Mouse (Mus musculus) heart, embryonic 12.5 days (tissue): Measurements from ENCODE around the gene Tssk4. TPM values are rescaled to one million over a fixed set of nuclear protein-coding genes. Genes with fewer than 3 reads are reported as not detected.

ENCODE experiments used
- ATAC-seq: fragments of 200-750 bp; cut with Nextera tagmentation; 2 replicates; pipeline ENCODE4 v1.8.0; 2017; ENCODE audit warnings: moderate TSS enrichment, moderate library complexity; ENCODE audit not compliant: insufficient number of reproducible peaks, low FRiP score
- H3K27ac ChIP-seq: fragments of 300-500 bp; sonication (generic); 2 replicates; pipeline ENCODE4 v1.5.1; 2016; ENCODE audit warnings: mild to moderate bottlenecking, moderate library complexity; ENCODE audit not compliant: poor library complexity, severe bottlenecking
- H3K27me3 ChIP-seq: fragments of 300-500 bp; sonication (generic); replicated peaks from 2 replicates; pipeline ENCODE4 v1.6.1; 2016; ENCODE audit warnings: mild to moderate bottlenecking, moderate library complexity
- H3K36me3 ChIP-seq: fragments of 300-500 bp; sonication (generic); 2 replicates; pipeline ENCODE4 v1.6.1; 2016; ENCODE audit warnings: mild to moderate bottlenecking, moderate library complexity
- H3K4me1 ChIP-seq: fragments of 300-500 bp; sonication (generic); replicated peaks from 2 replicates; pipeline ENCODE4 v1.6.1; 2016; ENCODE audit warnings: mild to moderate bottlenecking
- H3K4me2 ChIP-seq: fragments of 300-500 bp; sonication (generic); 2 replicates; pipeline ENCODE4 v1.6.1; 2016; ENCODE audit warnings: mild to moderate bottlenecking, moderate library complexity
- H3K4me3 ChIP-seq: fragments of 300-500 bp; sonication (generic); 2 replicates; pipeline ENCODE4 v1.5.1; 2016; ENCODE audit warnings: mild to moderate bottlenecking
- H3K9ac ChIP-seq: fragments of 300-500 bp; sonication (generic); 2 replicates; pipeline ENCODE4 v1.6.1; 2016; ENCODE audit warnings: mild to moderate bottlenecking, moderate library complexity
- H3K9me3 ChIP-seq: fragments of 300-500 bp; sonication (generic); replicated peaks from 2 replicates; pipeline ENCODE4 v1.6.1; 2016; ENCODE audit warnings: mild to moderate bottlenecking, moderate library complexity
- WGBS: fragments of 180-500 bp; shearing (Covaris S2); methylation state at CpG from one replicate; pipeline ENCODE4 v1.1.7; 2016; 5-methylcytosine and 5-hydroxymethylcytosine counted together
- polyA plus RNA-seq: library from polyadenylated mRNA; unstranded; fragments of >200 nt; fragmentation: Nextera tagmentation; extraction: Ambion mirVana; gene quantifications from 2 replicates; pipeline ENCODE4 v1.2.1, GENCODE M21; 2016

The Tssk4 gene
- polyA plus RNA-seq, 1 experiment from 2014 or later, result 0.45 TPM

DNA sequence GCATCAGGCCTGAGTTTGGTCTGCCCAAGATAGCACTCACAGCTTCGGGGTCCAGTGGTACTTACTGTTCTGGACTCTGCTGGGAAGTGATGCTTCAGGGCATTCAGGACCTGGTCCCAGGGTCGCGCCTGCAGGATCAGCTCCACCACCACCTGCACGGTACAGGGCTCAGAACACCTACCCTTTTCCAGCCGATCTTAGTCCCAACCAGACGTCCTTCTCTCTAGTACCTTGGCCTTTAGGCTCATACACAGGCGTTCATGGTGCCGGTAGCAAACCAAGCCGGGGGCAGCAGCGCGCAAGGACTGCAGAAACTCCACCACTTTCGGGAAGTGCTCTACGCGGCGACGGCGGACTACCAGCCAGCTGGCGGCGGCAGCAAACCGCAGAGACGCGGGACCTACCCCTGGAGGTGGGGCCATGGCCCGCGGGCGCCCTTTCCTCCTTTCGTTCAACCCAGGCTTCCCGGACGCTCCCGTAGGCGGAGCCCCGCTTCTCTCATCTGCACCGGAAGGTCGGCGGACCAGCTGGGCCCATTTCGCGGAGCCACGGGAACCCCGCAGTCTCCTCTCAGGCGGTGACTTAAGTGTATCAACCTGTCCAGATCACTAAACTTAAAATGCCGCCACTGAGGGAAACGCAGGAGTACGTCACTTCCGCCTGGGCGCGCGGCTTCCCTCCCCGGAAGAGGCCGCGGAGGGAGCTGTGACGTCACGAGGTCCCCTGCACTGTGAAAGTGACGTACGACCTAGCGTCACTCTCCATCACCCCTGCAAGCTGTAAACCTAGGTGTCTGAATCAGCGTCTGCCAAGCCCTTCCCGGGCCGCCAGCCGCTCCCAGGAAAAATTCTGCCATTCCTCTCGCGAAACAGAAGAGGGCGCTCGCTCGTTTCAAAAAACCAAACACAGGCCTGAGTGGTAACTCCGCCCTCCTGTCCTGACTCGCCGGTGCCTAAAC is 31.5 kb downstream of the Tssk4 start, which contains the start of gene Tinf2:
TSS of gene Tinf2 (minus strand) at position 661 of the 958 bp plus-strand sequence.
- under 1% methylated on average over 66 of the region's 66 CpGs for WGBS

DNA sequence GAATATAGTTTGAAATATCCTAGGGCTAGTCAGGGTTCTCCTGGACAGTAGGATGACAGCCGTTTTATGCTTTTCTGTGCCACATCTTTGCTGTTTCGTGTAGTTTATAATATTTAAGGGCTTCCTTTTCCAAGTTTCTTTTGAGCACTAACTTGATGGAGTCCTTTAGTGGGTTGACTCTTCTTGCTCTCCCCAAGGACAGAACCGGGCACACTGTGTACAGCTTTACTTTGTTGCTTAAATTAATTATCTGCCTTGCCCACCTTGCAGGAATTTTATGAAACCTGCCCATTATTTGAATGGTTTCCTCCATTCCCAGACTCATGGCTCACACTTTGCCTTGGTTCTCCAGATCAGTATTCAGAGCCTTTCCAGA is 32.1 kb downstream of the Tssk4 start:
- H3K4me3 ChIP-seq, result peak overlapping the region; percentile 95
- no peaks in the 10 kb centered on the region for H3K27me3 ChIP-seq
- peak overlapping the region; percentile 88 for H3K27ac ChIP-seq
- H3K9ac ChIP-seq, result peak overlapping the region; percentile 88
- H3K9me3 ChIP-seq, result no peaks in the 10 kb centered on the region
- peaks cover 32% of the 10 kb centered on the region for H3K36me3 ChIP-seq
- ATAC-seq, result peak; percentile 18
- H3K4me2 ChIP-seq, result peak overlapping the region; percentile 96
- peaks cover 10% of the 10 kb centered on the region for H3K4me1 ChIP-seq
- 16% methylated on average over 3 of the region's 3 CpGs for WGBS

More for the DNA sequence above, 31.5 kb downstream of the Tssk4 start, which contains the start of gene Tinf2:
- Histone ChIP-seq H3K27me3 (no peaks in the 10 kb centered on the region), H3K9me3 (no peaks in the 10 kb centered on the region), H3K4me2 (peak within 1 kb of the TSS; percentile 96), H3K27ac (peak within 1 kb of the TSS; percentile 88), H3K9ac (peak within 1 kb of the TSS; percentile 88), H3K4me1 (peaks cover 10% of the 10 kb centered on the region), H3K36me3 (peaks cover 38% of the 10 kb centered on the region), H3K4me3 (peak within 1 kb of the TSS; percentile 95)
- peak; percentile 97 for ATAC-seq

DNA sequence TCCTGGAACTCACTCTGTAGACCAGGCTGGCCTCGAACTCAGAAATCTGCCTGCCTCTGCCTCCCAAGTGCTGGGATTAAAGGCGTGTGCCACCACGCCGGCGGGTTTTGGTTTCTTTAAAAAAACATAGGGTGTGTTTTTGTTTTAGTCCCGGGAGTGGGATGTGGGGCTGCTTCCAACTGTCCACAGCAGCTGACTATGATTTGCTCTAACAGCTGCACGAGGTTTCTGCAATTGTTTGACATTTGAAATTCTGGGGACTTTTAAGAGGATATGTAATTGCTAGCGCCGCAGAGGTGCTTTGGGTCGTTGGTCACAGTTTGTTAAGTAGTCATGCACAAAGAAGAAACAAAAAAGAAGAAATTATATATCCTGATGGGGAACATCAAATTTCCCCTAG is 39.4 kb downstream of the Tssk4 start:
- ATAC-seq, result no peak
- Histone ChIP-seq H3K27ac (no peak overlapping the region), H3K9me3 (no peaks in the 10 kb centered on the region; the same call in 1 of the 2 replicates), H3K27me3 (no peaks in the 10 kb centered on the region), H3K4me2 (no peak overlapping the region), H3K36me3 (no peaks in the 10 kb centered on the region), H3K4me1 (no peaks in the 10 kb centered on the region), H3K9ac (no peak overlapping the region), H3K4me3 (no peak overlapping the region)
- 73% methylated on average over 10 of the region's 10 CpGs for WGBS

GRCm38 (mm10) chr14:55697226-55697625 is 47.2 kb downstream of the Tssk4 start:
- Histone ChIP-seq H3K27me3 (peaks cover 10% of the 10 kb centered on the region; the same call in 1 of the 2 replicates), H3K4me1 (no peaks in the 10 kb centered on the region), H3K9me3 (peaks cover 7% of the 10 kb centered on the region), H3K36me3 (no peaks in the 10 kb centered on the region), H3K4me3 (no peak overlapping the region), H3K27ac (no peak overlapping the region), H3K4me2 (no peak overlapping the region), H3K9ac (no peak overlapping the region)
- WGBS, result 63% methylated on average over 4 of the region's 4 CpGs
- ATAC-seq, result no peak

DNA sequence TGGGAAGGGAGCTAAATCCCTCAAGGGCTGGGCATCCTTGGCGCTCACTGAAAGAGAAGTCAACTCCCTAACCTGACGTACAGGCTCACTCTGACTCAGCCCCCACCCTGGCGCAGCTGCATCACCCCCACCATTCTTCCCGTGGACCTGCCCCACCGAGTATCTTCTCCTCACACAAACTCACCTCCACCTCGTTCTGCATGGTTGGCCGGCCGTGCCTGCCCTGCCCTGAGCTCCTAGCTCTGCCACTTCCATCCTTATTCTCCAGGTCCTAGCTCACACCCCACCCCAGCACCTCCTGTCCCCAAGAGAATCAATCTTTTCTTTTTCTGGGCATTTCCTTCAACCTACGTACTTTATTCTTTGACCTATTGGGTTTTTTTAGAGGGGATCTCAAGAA is 51.1 kb downstream of the Tssk4 start:
- H3K9me3 ChIP-seq, result peaks cover 4% of the 10 kb centered on the region; the same call in 1 of the 2 replicates
- H3K4me1 ChIP-seq, result no peaks in the 10 kb centered on the region
- peaks cover 14% of the 10 kb centered on the region; the same call in 1 of the 2 replicates for H3K27me3 ChIP-seq
- H3K4me3 ChIP-seq, result no peak overlapping the region
- H3K4me2 ChIP-seq, result no peak overlapping the region
- ATAC-seq, result no peak
- no peak overlapping the region for H3K27ac ChIP-seq
- H3K9ac ChIP-seq, result no peak overlapping the region
- 56% methylated on average over 9 of the region's 9 CpGs for WGBS
- H3K36me3 ChIP-seq, result no peaks in the 10 kb centered on the region

Other genes starting within 250 kb of the Tssk4 start
- 63.3 and 64.5 TPM in 2 replicates for gene Dhrs4, start 171.4 kb upstream of the Tssk4 start, polyA plus RNA-seq
- gene Carmil3, start 159.5 kb upstream of the Tssk4 start, polyA plus RNA-seq, result 2.4 and 2.6 TPM in 2 replicates
- gene Cpne6, start 139.7 kb upstream of the Tssk4 start, polyA plus RNA-seq, result 0.30 and 0.59 TPM in 2 replicates
- not detected in 2 replicates for gene Nrl, start 125.2 kb upstream of the Tssk4 start, polyA plus RNA-seq
- gene Pck2, start 109.9 kb upstream of the Tssk4 start, polyA plus RNA-seq, result 38.8 and 43.0 TPM in 2 replicates
- gene Dcaf11, start 90.2 kb upstream of the Tssk4 start, polyA plus RNA-seq, result 73.2 and 78.7 TPM in 2 replicates
- gene A730061H03Rik, start 89.8 kb upstream of the Tssk4 start, polyA plus RNA-seq, result 0.96 TPM in 1 of 2 replicates, not detected in the other
- 114 and 118 TPM in 2 replicates for gene Fitm1, start 74.6 kb upstream of the Tssk4 start, polyA plus RNA-seq
- 211 and 212 TPM in 2 replicates for gene Psme1, start 72.1 kb upstream of the Tssk4 start, polyA plus RNA-seq
- gene Emc9, start 64.9 kb upstream of the Tssk4 start, polyA plus RNA-seq, result 16.3 and 21.5 TPM in 2 replicates
- gene Psme2, start 59.1 kb upstream of the Tssk4 start, polyA plus RNA-seq, result 200 and 213 TPM in 2 replicates
- gene Rnf31, start 58.5 kb upstream of the Tssk4 start, polyA plus RNA-seq, result 16.4 and 16.8 TPM in 2 replicates
- 8.7 and 9.4 TPM in 2 replicates for gene Irf9, start 46.6 kb upstream of the Tssk4 start, polyA plus RNA-seq
- gene Rec8, start 32.1 kb upstream of the Tssk4 start, polyA plus RNA-seq, result 16.5 and 17.5 TPM in 2 replicates
- 66.1 and 68.4 TPM in 2 replicates for gene Ipo4, start 14.2 kb upstream of the Tssk4 start, polyA plus RNA-seq
- 3.4 and 5.2 TPM in 2 replicates for gene Gm49378, start 12.3 kb upstream of the Tssk4 start, polyA plus RNA-seq
- gene Tm9sf1, start 6.4 kb upstream of the Tssk4 start, polyA plus RNA-seq, result 86.2 and 92.6 TPM in 2 replicates
- 74.1 and 76.7 TPM in 2 replicates for gene Mdp1, start 10.3 kb downstream of the Tssk4 start, polyA plus RNA-seq
- 39.8 and 44.6 TPM in 2 replicates for gene Gmpr2, start 21.8 kb downstream of the Tssk4 start, polyA plus RNA-seq
- gene Nedd8, start 21.9 kb downstream of the Tssk4 start, polyA plus RNA-seq, result 457 and 491 TPM in 2 replicates
- 36.1 and 37.6 TPM in 2 replicates for gene Tinf2, start 31.6 kb downstream of the Tssk4 start, polyA plus RNA-seq
- 0.27 and 0.70 TPM in 2 replicates for gene Tgm1, start 63.7 kb downstream of the Tssk4 start, polyA plus RNA-seq
- gene Rabggta, start 72.1 kb downstream of the Tssk4 start, polyA plus RNA-seq, result 20.9 and 24.4 TPM in 2 replicates
- gene Dhrs1, start 95.5 kb downstream of the Tssk4 start, polyA plus RNA-seq, result 59.2 and 60.8 TPM in 2 replicates
- gene Nop9, start 95.5 kb downstream of the Tssk4 start, polyA plus RNA-seq, result 27.7 and 30.6 TPM in 2 replicates
- gene Cideb, start 108.3 kb downstream of the Tssk4 start, polyA plus RNA-seq, result 1.0 and 1.2 TPM in 2 replicates
- gene Ltb4r2, start 111.2 kb downstream of the Tssk4 start, polyA plus RNA-seq, result 0.49 and 0.54 TPM in 2 replicates
- gene Ltb4r1, start 115.8 kb downstream of the Tssk4 start, polyA plus RNA-seq, result 0.49 and 0.76 TPM in 2 replicates
- 24.4 and 26.2 TPM in 2 replicates for gene Adcy4, start 133.9 kb downstream of the Tssk4 start, polyA plus RNA-seq
- 19.7 and 20.3 TPM in 2 replicates for gene Ripk3, start 138.7 kb downstream of the Tssk4 start, polyA plus RNA-seq
- gene Nfatc4, start 173.0 kb downstream of the Tssk4 start, polyA plus RNA-seq, result 17.5 and 18.6 TPM in 2 replicates
- 33.3 and 38.2 TPM in 2 replicates for gene Nynrin, start 203.8 kb downstream of the Tssk4 start, polyA plus RNA-seq
- 0.32 and 0.57 TPM in 2 replicates for gene Cbln3, start 234.2 kb downstream of the Tssk4 start, polyA plus RNA-seq
- 19.8 TPM in 2 replicates for gene Khnyn, start 234.8 kb downstream of the Tssk4 start, polyA plus RNA-seq